Mouse (Mus musculus): ENCODE measurements around the gene Tpte. TPM values are rescaled to one million over a fixed set of nuclear protein-coding genes. Genes with fewer than 3 reads are reported as not detected.

The Tpte gene
- polyA plus RNA-seq, 1 experiment = not detected

- DNase-seq (ENCODE audit: low read depth, low spot score) = no peak
- WGBS = 3% methylated on average over 8 of the region's 8 CpGs
Measured at GRCm38 (mm10) chr8:22411971-22412370, 128.7 kb downstream of the Tpte start.

Other genes starting within 250 kb of the Tpte start
- 1.1 and 4.3 TPM in 2 replicates for gene Atp7b, start 223.1 kb upstream of the Tpte start, polyA plus RNA-seq (2012; rRNA removed)
- 3.3 and 5.0 TPM in 2 replicates for gene Alg11, start 222.7 kb upstream of the Tpte start, polyA plus RNA-seq (2012; rRNA removed)
- gene Nek5, start 158.4 kb upstream of the Tpte start, polyA plus RNA-seq (2012; rRNA removed) = 0.07 and 0.16 TPM in 2 replicates
- gene Nek3, start 117.0 kb upstream of the Tpte start, polyA plus RNA-seq (2012; rRNA removed) = 3.9 and 7.9 TPM in 2 replicates
- 5.7 TPM in 2 replicates for gene Ckap2, start 97.6 kb upstream of the Tpte start, polyA plus RNA-seq (2012; rRNA removed)
- gene Vps36, start 90.6 kb upstream of the Tpte start, polyA plus RNA-seq (2012; rRNA removed) = 9.2 and 10.4 TPM in 2 replicates
- gene Thsd1, start 56.1 kb upstream of the Tpte start, polyA plus RNA-seq (2012; rRNA removed) = 1.1 and 1.5 TPM in 2 replicates
- gene Slc25a15, start 115.2 kb downstream of the Tpte start, polyA plus RNA-seq (2012; rRNA removed) = 34.1 and 84.3 TPM in 2 replicates
- gene Mrps31, start 127.9 kb downstream of the Tpte start, polyA plus RNA-seq (2012; rRNA removed) = 10.9 and 13.9 TPM in 2 replicates

Measured in large intestine, adult 2 months (tissue).